Mouse (Mus musculus) stomach, postnatal 0 days (tissue): Measurements from ENCODE around the gene Mrpl41. TPM values are rescaled to one million over a fixed set of nuclear protein-coding genes. Genes with fewer than 3 reads are reported as not detected.

Source experiments
- ATAC-seq: fragments of 200-750 bp; cut with Nextera tagmentation; 2 replicates; pipeline ENCODE4 v1.8.0; 2017; ENCODE audit not compliant: low FRiP score, low TSS enrichment
- DNase-seq: peaks from one replicate; pipeline ENCODE4 v3.0.0-alpha.2; 2016; ENCODE audit warnings: low spot score
- H3K27ac ChIP-seq: fragments of 300-500 bp; sonication (generic); replicated peaks from 2 replicates; pipeline ENCODE4 v1.5.1; 2014; ENCODE audit warnings: mild to moderate bottlenecking, control low read depth
- H3K27me3 ChIP-seq: fragments of 300-500 bp; sonication (generic); 2 replicates; pipeline ENCODE4 v1.6.1; 2014; ENCODE audit warnings: low read length; ENCODE audit not compliant: control insufficient read depth, insufficient read depth
- H3K36me3 ChIP-seq: fragments of 300-500 bp; sonication (generic); 2 replicates; pipeline ENCODE4 v1.6.1; 2014; ENCODE audit warnings: low read length, mixed read lengths; ENCODE audit not compliant: control insufficient read depth, insufficient read depth
- H3K4me1 ChIP-seq: fragments of 300-500 bp; sonication (generic); replicated peaks from 2 replicates; pipeline ENCODE4 v1.6.1; 2014; ENCODE audit warnings: antibody characterized with exemption; ENCODE audit not compliant: control insufficient read depth, insufficient read depth
- H3K4me2 ChIP-seq: fragments of 300-500 bp; sonication (generic); replicated peaks from 2 replicates; pipeline ENCODE4 v1.6.1; 2014; ENCODE audit warnings: low read depth, mild to moderate bottlenecking, control low read depth, moderate library complexity
- H3K4me3 ChIP-seq: fragments of 300-500 bp; sonication (generic); 2 replicates; pipeline ENCODE4 v1.5.1; 2014; ENCODE audit warnings: low read depth, low read length, control low read depth
- H3K9ac ChIP-seq: fragments of 300-500 bp; sonication (generic); 2 replicates; pipeline ENCODE4 v1.6.1; 2014; ENCODE audit warnings: mild to moderate bottlenecking, low read length, control low read depth, mixed read lengths
- H3K9me3 ChIP-seq: fragments of 300-500 bp; sonication (generic); 2 replicates; pipeline ENCODE4 v1.6.1; 2016; ENCODE audit warnings: low read length; ENCODE audit not compliant: control insufficient read depth
- CTCF ChIP-seq: IDR thresholded peaks from 2 replicates; pipeline ENCODE4 v1.5.1; 2016; ENCODE audit warnings: antibody characterized with exemption, low read depth, mild to moderate bottlenecking, moderate library complexity
- EP300 ChIP-seq: optimal IDR thresholded peaks from 2 replicates; pipeline ENCODE3; 2016; ENCODE audit warnings: antibody characterized with exemption
- WGBS: fragments of 180-500 bp; shearing (Covaris S2); extraction: QIAGEN DNeasy Blood & Tissue Kit; methylation state at CpG from one replicate; pipeline ENCODE4 v1.1.7; 2014; 5-methylcytosine and 5-hydroxymethylcytosine counted together
- microRNA-seq: library from miRNA; unstranded; fragments of <30 nt; microRNA quantifications from one replicate; pipeline ENCODE4, GENCODE M21; 2016
- polyA plus RNA-seq: library from polyadenylated mRNA; unstranded; fragments of >200 nt; fragmentation: Nextera tagmentation; extraction: Ambion mirVana; gene quantifications from 2 replicates; pipeline ENCODE4 v1.2.1, GENCODE M21; 2015

The Mrpl41 gene
- polyA plus RNA-seq, 1 experiment from 2014 or later = 122 TPM

DNA sequence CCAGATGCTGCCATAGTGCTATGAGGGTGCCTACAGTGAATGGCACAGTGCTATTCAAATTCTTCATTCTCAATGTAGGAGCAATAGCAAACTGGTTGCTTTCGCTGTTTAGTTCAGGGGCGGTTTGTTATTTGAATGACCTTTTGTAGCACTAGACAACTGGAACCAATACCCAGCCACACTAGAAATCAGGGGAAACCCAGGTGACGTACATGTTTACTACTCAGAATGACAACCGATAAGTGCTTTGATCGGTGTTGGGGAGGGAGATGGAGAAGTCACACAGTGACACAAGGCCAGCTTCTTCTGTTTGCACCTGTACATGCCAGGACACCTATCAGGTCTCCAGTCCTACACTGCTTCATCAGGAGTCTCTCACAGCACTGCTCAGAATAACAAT, 45.3 kb downstream of the Mrpl41 start:
- no peak for ATAC-seq
- no peak for DNase-seq
- H3K4me2 ChIP-seq = no peak overlapping the region
- H3K27me3 ChIP-seq = no peaks in the 10 kb centered on the region
- TF ChIP-seq EP300 (no peak), CTCF (no peak)
- no peaks in the 10 kb centered on the region for H3K9me3 ChIP-seq
- WGBS = 78% methylated on average over 5 of the region's 5 CpGs
- H3K4me3 ChIP-seq = no peak overlapping the region
- peak overlapping the region; percentile 79; the same call in 1 of the 2 replicates for H3K27ac ChIP-seq
- H3K4me1 ChIP-seq = no peaks in the 10 kb centered on the region
- no peak overlapping the region for H3K9ac ChIP-seq
- H3K36me3 ChIP-seq = peaks cover 3% of the 10 kb centered on the region

DNA sequence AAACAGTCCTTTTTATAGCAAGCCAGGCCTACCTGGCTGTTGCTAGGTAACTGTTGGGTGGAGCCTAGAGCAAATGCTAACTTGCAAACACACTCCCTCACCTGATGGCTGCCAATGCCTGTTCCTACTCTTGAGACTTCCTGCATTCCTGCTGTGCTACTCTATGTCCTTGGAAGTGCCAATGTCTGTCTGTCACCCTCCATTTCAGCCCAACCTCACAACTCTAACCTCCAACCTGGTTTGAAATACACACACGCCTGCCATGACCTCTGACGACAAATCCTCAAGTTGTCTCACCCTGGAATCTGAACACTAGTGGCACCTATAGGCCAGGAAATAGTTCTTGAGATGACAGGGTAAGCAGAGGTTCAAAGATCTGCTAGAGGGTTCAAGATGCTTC, 45.8 kb downstream of the Mrpl41 start:
- Histone ChIP-seq H3K4me1 (no peaks in the 10 kb centered on the region), H3K9me3 (no peaks in the 10 kb centered on the region), H3K9ac (no peak overlapping the region), H3K36me3 (peaks cover 3% of the 10 kb centered on the region), H3K4me2 (no peak overlapping the region), H3K4me3 (no peak overlapping the region), H3K27ac (peak overlapping the region; percentile 79; the same call in 1 of the 2 replicates), H3K27me3 (no peaks in the 10 kb centered on the region)
- WGBS = 35% methylated on average over 2 of the region's 2 CpGs
- TF ChIP-seq CTCF (peak; percentile 32; the same call in 1 of the 2 replicates), EP300 (no peak)
- peak; percentile 71 for DNase-seq
- ATAC-seq = peak; percentile 75

DNA sequence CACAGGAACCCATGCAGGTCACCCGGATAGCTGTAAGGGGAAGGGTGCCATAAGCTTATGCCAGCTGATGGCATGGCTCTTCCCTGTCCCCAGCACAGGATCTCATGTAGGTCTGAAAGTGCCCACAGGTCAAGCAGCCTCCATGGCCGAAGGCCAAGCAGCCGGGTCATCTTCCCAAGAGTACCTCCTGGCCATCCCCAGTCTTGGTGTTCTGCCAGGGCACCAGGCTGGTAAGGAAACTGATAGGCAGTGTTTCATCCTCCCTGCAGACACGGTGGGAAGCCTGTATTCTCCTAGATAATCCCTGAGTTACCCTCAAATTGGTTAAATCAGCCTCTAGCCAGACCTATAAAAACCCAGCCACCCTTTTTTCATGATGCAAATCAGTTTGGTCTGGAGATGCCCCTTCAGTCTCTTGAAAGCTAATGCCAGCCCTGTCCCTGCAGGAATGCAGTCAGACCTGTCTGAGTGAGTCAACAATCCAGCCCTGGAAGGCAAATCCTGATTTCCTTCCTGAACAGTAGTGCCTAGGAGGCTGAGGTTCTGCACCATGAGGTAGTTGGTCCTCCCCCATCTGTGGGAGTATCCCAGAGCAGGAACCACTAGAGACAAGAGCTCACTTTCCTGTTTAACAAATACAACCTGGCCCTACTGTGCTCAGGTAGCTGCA, 47.0 kb downstream of the Mrpl41 start:
- Histone ChIP-seq H3K4me2 (no peak overlapping the region; the same call in 1 of the 2 replicates), H3K27ac (peak overlapping the region; percentile 80), H3K4me1 (no peaks in the 10 kb centered on the region), H3K36me3 (peaks cover 3% of the 10 kb centered on the region), H3K9ac (no peak overlapping the region), H3K9me3 (no peaks in the 10 kb centered on the region), H3K4me3 (no peak overlapping the region), H3K27me3 (no peaks in the 10 kb centered on the region)
- TF ChIP-seq CTCF (no peak), EP300 (no peak)
- 38% methylated on average over 4 of the region's 4 CpGs for WGBS
- ATAC-seq (peak; percentile 91), DNase-seq (peak; percentile 88)

DNA sequence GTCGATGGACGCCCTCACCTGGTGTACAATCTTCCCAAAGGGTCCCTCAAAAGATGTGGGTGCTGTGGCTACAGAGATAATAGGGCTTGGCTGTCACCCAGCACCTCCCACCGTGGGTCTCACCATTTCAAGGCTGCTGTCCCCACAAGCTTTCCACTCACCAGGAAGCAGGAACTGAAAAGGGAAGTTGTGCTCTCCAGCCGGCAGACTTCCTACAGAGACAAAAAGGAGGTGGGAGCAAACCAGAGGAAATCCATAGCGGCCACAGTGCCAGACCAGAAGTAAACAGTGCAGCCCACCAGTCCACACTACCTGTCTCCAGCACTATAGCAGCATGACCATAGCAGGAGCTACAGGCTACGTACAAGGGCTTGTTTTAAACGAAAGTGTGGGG, 47.9 kb downstream of the Mrpl41 start:
- DNase-seq (no peak), ATAC-seq (no peak)
- H3K9ac ChIP-seq = no peak overlapping the region
- peaks cover 3% of the 10 kb centered on the region for H3K36me3 ChIP-seq
- H3K27me3 ChIP-seq = no peaks in the 10 kb centered on the region
- TF ChIP-seq EP300 = no peak
- TF ChIP-seq CTCF = no peak
- peak overlapping the region; percentile 80; the same call in 1 of the 2 replicates for H3K27ac ChIP-seq
- no peaks in the 10 kb centered on the region for H3K4me1 ChIP-seq
- WGBS = 50% methylated on average over 7 of the region's 7 CpGs
- no peak overlapping the region for H3K4me3 ChIP-seq
- H3K9me3 ChIP-seq = no peaks in the 10 kb centered on the region
- no peak overlapping the region for H3K4me2 ChIP-seq

DNA sequence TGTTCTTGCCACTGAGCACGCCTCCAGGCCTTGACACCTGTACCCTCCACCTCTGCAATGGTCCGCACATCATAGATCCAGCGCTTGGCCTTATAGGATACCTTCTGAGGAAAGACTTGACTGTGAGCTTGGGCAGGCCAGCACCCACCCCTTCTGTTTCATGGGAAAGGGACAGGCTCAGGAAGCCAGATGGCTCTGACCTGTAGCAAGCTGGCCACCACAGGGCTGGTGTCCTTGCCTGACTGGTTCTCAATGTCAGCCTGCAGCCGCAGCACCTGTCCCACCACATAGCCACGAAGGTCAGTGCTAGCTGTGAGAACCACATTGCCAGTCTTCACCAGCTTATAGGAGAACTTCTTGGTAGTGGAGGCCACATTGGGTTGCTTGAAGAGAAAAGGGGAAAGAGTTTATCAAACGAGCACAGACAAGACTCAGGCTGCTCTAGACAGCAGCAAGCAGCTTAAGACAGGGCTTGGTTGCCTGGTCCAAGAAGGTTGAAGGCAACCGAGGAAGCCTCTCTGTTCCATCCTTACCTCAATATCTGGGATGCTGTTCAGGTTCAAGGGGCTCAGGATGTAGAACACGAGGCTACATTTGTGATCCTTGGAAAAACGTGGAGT, 48.4 kb downstream of the Mrpl41 start:
- peaks cover 3% of the 10 kb centered on the region for H3K36me3 ChIP-seq
- no peak overlapping the region for H3K9ac ChIP-seq
- H3K4me1 ChIP-seq = no peaks in the 10 kb centered on the region
- no peak overlapping the region for H3K4me2 ChIP-seq
- peak overlapping the region; percentile 80 for H3K27ac ChIP-seq
- no peaks in the 10 kb centered on the region for H3K27me3 ChIP-seq
- ATAC-seq = no peak
- no peak for TF ChIP-seq EP300
- no peak for TF ChIP-seq CTCF
- no peaks in the 10 kb centered on the region for H3K9me3 ChIP-seq
- DNase-seq = no peak
- 77% methylated on average over 9 of the region's 9 CpGs for WGBS
- no peak overlapping the region for H3K4me3 ChIP-seq

DNA sequence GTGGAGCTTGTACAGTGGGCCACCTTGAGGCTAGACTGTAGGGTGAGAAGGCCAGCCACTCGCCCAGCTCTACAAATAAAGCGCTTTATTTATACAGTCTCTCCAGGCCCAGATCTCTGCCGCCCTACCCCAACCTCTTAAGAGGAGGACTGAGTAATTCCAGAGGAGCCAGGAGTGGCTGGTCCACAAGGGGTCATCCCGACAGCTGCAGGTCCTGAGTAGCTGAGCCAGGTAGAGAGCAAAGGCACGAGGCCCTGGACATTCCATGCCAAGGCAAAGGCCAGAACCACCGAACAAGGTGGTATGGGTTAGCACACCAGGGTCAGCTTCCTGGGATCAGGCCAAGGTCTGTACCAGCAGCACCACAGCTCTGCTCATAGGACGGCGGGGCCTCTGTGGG, 49.6 kb downstream of the Mrpl41 start:
- H3K9ac ChIP-seq = no peak overlapping the region
- no peaks in the 10 kb centered on the region for H3K9me3 ChIP-seq
- no peaks in the 10 kb centered on the region for H3K4me1 ChIP-seq
- 0 out of 2 replicates have a peak overlapping the region, but pooled peaks have one; percentile 8 for H3K27ac ChIP-seq
- no peak for DNase-seq
- TF ChIP-seq CTCF (no peak), EP300 (no peak)
- no peak for ATAC-seq
- no peak overlapping the region for H3K4me3 ChIP-seq
- H3K36me3 ChIP-seq = peaks cover 3% of the 10 kb centered on the region
- H3K4me2 ChIP-seq = no peak overlapping the region
- no peaks in the 10 kb centered on the region for H3K27me3 ChIP-seq
- 71% methylated on average over 8 of the region's 8 CpGs for WGBS

Small RNAs within 50 kb of the gene (microRNA-seq; reads per million reads assigned to microRNA genes)
- not detected for gene Gm22875

Other genes starting within 250 kb of the Mrpl41 start
- gene Cacna1b, start 211.9 kb downstream of the Mrpl41 start, polyA plus RNA-seq = 0.74 and 0.87 TPM in 2 replicates
- gene Ehmt1, start 55.5 kb downstream of the Mrpl41 start, polyA plus RNA-seq = 23.1 and 27.5 TPM in 2 replicates
- 94.7 and 105 TPM in 2 replicates for gene Arrdc1, start 39.8 kb downstream of the Mrpl41 start, polyA plus RNA-seq
- 7.1 and 7.8 TPM in 2 replicates for gene Zmynd19, start 25.3 kb downstream of the Mrpl41 start, polyA plus RNA-seq
- 12.1 TPM in 2 replicates for gene Dph7, start 12.7 kb downstream of the Mrpl41 start, polyA plus RNA-seq
- 4.2 and 4.3 TPM in 2 replicates for gene Pnpla7, start 935 bp upstream of the Mrpl41 start, polyA plus RNA-seq
- gene Nsmf, start 79.3 kb upstream of the Mrpl41 start, polyA plus RNA-seq = 23.5 and 30.2 TPM in 2 replicates
- 3.3 TPM in 2 replicates for gene Entpd8, start 105.2 kb upstream of the Mrpl41 start, polyA plus RNA-seq
- gene Noxa1, start 120.1 kb upstream of the Mrpl41 start, polyA plus RNA-seq = 4.0 and 4.4 TPM in 2 replicates
- 25.3 and 25.6 TPM in 2 replicates for gene Nrarp, start 205.7 kb upstream of the Mrpl41 start, polyA plus RNA-seq
- gene Tor4a, start 221.8 kb upstream of the Mrpl41 start, polyA plus RNA-seq = 13.1 and 13.7 TPM in 2 replicates
- 58.6 and 59.1 TPM in 2 replicates for gene Nelfb, start 236.4 kb upstream of the Mrpl41 start, polyA plus RNA-seq
- not detected in 2 replicates for gene Stpg3, start 239.5 kb upstream of the Mrpl41 start, polyA plus RNA-seq
- 0.92 TPM in 1 of 2 replicates, not detected in the other for gene Fam166a, start 243.6 kb upstream of the Mrpl41 start, polyA plus RNA-seq
- gene Tubb4b, start 249.6 kb upstream of the Mrpl41 start, polyA plus RNA-seq = 475 and 486 TPM in 2 replicates